Mouse (Mus musculus): Measurements from ENCODE around the gene Tmem216.

The Tmem216 gene

DNA sequence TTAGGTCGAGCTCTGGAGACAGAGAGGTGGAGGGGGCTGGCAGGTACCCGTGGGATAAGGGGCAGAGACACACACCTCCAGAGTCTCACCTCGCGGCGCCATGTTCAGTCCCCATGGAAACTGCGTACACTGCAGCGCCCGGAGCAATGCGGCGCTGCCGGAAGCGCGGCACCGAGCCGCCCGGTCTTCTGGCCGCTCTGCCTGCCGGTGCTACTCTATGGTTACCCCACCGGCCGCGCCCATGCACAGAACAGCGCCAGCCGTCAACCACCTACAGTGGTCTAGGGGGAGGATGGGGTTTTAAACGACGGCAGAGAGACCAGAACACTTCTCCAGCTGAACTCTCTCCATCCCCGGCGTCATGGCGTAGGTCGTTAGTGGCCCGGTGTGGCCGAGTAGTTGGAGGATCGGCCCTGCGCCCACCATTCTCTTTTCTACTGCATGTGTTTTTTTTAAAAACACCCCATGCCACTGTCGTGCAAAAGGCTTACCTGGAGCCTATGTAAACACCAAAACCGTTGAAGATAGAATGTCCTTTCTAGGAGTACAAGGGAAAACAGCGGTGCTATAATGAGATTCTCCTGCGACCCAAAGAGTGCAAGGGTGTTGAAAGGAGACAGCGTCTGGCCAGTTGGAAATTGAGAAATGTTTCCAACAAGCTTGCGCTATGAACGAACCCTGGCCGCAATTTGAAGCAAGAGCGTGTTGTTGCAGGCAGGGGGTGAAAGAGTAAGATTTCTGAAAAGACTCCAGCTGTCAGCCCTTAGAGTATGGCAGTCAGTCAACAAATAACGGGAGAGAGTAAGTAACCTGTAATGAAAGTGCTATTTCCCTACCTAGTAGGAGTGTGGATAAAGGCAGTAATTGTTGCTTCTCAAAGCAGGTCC is at the start of gene Tmem216:
Tmem216 (minus strand) TSS at position 615 of the 887 bp plus-strand sequence.
- DNase-seq (ENCODE audit: low read depth, low spot score): peak; percentile 90

DNA sequence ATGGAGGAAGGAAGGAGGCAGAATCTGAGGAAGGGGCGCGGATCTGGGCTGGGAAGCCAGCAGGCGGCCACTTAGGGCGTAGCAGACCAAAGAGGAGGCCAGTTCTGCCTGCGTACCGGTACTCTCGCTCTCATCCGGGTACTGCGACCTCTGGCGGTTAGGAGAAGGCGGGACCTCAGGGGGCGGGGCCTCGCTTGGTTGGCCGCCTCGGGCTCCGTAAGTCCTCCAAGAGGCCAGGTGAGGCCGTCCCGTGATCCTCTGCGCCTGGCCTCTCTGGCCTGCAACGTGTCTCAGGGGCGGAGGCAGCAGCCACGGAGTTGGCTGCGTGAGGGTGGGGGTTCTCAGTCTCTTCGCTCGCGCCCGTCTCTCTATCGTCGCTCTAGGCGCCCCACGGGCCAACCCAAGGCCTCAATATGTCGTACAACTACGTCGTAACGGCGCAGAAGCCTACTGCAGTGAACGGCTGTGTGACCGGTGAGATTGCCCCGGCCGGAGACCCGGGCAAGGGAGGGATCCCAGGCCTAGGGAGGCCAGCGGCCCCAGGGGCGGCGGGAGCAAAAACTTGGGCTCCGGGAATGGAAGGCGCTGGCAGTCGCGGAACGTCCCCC is 49.4 kb upstream of the Tmem216 start, which contains the start of the genes Ddb1 and Tkfc:
Ddb1 (plus strand) TSS at position 35 of the 608 bp plus-strand sequence.
Tkfc (minus strand) TSS at position 362 of the 608 bp plus-strand sequence.
- DNase-seq (ENCODE audit: low read depth, low spot score): peak; percentile 99

DNA sequence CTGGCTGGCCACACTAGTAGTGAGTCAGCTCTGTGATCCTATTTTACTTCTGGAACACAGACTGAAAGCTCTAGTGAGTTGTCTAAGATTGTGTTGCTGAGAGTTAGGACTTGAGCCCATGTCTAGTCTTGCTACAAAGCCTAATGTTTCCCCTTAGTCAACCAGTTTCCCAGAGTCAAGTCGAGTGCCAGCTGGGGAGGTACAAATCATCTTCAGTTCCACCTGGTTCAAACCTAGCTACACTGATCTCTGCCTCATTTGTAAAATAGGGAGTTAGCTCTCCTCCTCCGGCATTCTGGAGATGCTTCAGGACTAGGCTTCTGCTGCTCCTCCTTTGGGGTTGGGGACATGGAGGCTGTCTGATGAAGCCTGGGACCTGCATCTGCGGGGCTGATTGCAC is 48.5 kb upstream of the Tmem216 start:
- DNase-seq (ENCODE audit: low read depth, low spot score): no peak

DNA sequence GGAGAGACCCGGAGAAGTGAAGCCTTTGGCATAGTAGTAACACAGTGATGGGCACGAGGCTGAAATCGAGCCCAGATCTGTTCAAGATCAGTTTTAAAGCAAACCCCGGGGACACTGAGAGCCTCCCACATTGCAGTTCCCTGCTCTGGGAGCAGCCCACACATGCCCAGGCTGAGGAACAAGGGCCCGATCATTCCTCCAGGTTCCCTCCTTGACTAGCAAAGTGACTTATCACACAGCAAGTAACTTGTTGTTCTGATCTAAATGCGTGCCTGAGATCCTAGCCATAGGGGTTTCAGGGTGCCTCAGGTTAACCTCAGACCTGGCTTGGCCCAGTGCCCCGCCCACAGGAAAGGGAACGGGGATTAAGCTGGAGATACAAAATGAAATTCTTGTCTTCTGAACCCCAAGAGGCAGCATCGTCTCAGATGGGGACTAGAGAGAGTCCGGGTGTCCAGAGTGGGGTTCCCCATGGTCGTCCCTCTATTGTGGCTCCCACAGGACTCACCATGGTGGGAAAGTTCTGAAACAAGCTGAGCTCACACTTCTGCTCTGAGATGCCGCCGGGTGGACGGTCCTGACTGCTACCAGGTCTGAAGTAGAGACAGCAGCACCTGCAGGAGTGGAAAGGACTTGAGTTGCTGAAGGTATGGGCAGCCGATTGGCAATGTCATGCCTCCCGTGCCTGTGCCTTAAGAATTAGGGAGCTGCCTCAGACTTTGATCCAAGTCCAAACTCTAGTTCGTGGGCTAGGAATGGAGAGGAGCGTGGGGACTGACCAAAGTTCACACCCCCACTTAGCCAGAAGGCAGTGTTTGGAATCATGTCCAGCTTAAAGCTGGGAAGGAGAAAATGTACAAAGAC is 47.9 kb upstream of the Tmem216 start:
- peak; percentile 17 for DNase-seq (ENCODE audit: low read depth, low spot score)

DNA sequence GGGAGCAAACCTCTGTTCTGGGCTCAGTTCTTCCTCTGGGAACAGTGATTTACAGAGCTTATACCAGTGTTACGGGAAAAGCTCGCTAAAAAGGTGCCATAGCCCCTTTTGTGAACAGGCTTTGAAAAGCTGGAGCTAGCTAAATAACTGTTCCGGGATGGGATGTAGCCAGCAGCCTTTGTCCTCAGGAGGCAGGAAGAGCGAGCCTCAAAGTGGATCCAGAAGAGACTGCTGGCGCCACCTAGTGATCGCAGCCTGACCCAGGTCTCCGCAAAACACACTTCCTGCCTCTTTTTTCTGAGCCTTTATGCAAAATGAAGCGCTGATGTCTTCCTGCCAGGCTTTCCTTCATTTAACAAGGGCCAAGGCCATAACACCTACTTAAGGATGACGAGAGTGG is 46.7 kb upstream of the Tmem216 start:
- DNase-seq (ENCODE audit: low read depth, low spot score): peak; percentile 95

DNA sequence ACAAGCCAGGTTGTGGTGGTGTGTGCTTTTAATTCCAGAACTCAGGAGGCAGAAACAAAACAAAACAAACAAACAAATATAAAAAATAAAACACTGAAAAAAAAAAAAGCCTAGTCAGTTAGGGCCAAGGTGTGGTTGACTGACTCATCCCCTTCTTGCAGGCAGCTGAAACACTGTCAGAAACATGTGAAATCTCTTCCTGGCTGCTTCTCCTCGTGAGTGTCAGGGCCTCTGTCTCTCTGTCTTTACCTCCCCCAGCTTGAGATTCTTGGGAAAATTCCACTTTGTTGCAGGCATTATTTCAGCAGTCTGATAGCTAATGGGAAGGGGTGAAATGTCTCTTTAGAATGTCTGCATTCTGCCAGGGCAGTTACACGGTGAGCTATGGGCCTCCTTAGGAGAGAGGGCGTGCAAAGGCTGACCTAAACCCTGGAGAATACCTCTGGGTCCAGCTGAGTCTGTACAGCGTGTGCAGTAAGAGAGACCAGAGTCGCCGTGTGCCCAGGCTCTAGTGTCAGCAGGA is 46.3 kb upstream of the Tmem216 start:
- no peak for DNase-seq (ENCODE audit: low read depth, low spot score)

DNA sequence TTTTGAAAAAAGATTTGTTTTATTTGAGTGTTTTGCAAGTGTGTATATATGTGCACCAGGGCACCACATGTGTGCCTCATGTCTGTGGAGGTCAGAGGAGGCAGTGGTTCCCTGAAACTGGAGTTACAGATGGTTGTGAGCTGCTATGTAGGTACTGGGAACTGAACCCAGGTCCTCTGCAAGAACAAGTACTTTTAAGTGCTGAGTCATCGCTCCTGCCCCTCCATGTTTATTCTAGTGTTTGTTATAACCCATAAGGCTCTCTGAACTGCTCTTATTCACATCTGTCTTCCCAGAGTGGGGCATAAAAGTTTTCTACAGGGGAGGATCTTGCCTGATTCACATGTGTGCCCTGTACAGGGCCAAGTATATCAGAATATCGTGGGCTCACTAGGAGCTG is 43.6 kb upstream of the Tmem216 start:
- DNase-seq (ENCODE audit: low read depth, low spot score): no peak

DNA sequence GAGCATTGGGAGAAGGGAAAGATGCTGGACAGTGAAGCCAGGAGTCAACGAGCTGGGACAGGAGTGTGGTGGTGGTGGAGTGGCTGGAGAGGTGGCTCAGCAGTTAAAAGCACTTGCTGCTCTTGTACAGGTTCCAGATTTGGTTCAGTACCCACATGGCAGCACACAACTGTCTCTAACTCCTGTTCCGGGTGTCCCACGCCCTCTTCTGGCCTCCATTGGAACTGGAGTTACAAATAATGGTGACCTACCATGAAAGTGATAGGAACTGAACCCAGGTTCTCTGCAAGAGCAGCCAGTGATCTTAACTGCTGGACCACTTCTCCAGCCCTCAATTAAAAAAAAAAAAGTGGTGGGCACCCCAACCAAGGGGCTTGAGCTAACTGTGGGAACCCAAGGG is 42.1 kb upstream of the Tmem216 start:
- peak; percentile 55 for DNase-seq (ENCODE audit: low read depth, low spot score)

DNA sequence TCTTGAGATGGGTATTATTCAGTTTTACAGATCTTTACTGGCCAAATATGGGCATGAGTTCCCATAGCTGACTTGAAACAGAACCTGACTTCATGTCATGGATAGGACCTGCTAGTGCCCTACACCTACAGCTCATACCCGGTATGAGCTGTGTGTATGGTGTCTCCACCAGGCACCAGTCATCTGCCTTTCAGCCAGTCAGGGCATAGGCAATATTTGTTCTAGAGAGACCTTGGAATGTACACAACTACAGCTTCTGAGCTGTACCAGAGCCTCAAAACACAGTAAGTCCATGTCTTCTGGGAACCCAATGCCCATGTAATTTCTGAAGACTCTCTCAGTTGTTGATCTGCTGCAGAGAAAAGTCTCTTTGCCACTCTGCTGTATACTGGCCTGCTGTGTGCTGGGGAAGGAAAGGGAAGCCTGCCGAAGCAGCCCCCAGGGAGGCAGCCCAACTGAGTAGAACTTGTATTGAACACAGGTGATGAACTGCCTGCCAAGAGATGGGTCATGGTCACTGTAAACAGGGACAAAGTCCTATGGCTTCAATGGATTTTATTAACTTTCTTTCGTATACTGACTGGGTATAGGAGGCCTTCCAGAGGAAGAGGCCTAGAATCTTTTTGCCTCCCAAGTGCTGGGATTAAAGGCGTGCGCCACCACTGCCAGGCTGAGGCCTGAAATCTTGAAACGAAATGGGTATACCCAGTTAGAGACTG is 35.8 kb upstream of the Tmem216 start:
- DNase-seq (ENCODE audit: low read depth, low spot score): no peak

DNA sequence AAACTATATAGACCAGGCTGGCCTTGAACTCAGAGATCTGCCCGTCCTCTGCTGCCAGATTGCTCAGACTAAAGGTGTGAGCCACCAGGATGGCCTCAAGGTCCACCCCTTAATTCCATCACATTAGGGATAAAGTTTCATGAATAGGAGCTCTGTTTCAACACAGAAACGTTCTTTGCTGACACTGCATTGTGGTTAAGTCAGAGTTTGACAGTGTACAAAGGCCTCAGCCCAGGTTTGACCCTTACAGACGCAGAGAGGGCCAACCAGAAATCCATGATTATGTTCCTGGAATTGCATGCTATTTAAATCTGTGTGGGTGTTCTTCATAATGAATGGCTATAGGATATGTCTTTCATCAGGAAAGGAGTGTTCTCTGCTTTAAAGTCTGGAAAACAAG is 34.3 kb upstream of the Tmem216 start:
- no peak for DNase-seq (ENCODE audit: low read depth, low spot score)

DNA sequence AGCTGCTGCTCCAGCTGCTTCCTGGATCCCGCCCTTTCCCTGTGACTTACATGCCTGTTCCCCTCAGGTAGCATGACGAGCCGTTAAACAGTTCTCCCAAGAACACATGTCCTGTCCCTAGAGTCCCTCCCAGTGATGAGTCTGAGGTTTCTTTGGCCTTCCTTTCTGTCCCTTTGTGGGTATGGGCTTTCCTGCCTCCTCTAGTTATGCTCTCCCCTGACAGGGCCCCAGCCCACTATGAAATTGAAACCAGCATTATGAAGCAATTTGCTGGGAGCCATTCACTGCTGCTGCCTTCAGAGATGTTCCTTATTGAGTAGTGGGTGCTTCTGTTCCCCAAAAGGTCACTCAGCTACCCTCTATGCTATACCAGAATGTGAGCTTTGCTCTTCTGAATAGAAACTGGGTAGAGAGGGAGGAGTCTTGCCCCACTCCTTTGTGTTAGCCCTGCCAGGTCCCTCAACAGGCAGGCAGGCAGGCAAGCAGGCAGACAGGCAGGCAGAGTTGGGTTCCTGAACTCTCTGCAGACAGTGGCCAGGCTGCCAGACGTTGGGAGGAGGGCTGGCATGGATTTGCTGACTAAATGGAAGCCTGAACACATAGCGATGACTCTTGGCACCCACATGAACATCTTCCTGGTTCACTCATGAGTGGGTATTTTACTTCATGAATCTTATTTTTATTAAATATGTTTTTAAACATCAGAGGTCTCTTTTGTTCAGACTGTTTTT is 33.3 kb upstream of the Tmem216 start:
- DNase-seq (ENCODE audit: low read depth, low spot score): no peak

DNA sequence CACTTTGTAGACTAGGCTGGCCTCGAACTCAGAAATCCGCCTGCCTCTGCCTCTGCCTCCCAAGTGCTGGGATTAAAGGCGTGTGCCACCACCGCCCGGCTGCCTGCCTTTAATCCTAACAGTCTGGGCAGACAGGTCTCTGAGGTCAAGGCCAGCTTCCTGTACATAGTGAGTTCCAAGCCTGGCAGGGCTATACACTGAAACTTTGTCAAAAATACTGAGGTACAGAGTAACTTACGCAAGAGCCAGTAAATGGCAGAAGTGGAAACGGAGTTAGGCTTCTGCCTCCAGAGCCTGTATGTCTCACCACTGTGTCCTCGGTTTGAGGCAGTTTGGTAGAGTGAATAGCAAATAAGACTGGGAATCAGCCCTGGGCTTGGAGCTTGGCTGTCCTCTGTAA is 31.2 kb upstream of the Tmem216 start:
- no peak for DNase-seq (ENCODE audit: low read depth, low spot score)

DNA sequence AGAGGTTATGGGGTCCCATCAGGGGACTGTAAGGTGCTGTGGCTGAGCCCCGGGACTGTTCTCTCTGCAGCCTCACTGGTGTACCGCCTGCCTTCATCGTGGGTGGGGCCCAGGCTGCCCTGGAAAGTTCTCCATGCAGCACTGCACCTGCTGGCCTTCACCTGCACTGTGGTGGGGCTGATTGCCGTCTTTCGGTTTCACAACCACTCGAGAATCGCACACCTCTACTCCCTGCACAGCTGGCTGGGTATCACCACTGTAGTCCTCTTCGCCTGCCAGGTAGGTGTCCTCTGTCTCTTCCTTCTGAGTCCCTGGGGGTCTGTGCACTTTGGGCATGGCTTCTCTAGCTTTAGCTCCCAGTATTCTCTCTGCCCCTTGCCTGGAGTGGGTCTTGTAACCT is 29.1 kb upstream of the Tmem216 start:
- DNase-seq (ENCODE audit: low read depth, low spot score): no peak

DNA sequence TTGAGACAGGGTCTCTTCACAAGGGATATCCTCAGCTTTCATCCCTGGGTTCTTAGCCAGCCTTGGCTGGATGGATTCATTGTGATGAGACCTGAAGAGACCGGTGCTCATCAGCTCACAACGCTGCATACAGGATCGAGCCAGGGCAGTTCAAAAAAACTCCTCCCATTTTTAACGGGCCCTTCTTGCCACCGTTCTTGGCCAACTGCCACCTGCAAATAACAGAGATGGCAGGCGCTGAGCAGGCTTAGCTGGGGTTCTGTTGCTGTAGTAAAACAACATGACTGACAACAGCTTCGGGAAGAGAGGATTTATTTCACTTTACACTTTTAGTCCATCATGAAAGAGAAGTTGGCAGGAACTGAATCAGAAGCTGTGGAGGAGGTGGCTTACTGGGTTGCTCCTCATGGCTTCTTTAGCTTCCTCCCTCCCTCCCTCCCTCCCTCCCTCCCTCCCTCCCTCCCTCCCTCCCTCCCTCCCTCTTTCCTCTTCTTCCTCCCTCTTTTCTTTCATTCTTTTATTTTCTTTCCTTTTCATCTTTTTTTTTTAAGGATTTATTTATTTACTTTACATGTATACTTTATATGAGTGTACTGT is 27.6 kb upstream of the Tmem216 start:
- no peak for DNase-seq (ENCODE audit: low read depth, low spot score)

DNA sequence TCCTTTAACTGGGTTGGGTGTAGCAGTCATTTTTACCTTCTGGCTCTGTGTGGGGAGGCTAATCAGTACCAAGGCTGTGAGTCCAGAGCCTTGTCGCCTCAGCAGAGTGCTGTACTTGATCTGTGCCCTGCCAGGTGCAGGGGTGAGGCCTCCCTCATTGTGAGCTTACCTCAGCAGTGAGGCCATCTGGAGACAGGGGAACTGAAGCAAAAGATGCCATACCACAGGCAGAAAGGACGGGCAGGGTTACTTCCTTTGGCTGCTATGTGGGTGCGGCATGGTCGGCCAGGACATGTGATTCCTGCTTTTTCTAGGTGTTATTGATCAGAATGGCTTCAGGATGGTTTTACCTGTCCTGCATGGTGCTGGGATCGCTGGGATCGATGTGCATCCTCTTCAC is 25.9 kb upstream of the Tmem216 start:
- DNase-seq (ENCODE audit: low read depth, low spot score): no peak

DNA sequence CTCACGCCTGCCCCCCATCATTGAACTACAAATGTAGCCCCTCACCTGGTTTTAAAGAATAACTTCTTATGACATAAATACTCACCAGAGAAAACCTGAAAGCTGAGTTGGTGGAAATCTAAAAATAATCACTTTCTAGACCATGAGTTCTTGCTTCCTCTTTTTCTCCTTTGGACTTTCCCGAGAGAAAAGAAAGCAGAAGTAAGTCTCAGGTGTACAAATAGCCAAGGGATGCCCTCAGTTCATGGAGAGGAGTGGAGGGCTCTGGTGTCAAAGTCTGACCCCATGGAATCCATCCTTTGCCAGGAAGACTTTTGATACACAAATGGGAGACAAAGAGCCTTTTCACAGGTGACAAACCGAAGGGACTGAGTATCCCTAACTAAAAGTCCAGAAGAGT is 24.7 kb upstream of the Tmem216 start:
- DNase-seq (ENCODE audit: low read depth, low spot score): no peak

DNA sequence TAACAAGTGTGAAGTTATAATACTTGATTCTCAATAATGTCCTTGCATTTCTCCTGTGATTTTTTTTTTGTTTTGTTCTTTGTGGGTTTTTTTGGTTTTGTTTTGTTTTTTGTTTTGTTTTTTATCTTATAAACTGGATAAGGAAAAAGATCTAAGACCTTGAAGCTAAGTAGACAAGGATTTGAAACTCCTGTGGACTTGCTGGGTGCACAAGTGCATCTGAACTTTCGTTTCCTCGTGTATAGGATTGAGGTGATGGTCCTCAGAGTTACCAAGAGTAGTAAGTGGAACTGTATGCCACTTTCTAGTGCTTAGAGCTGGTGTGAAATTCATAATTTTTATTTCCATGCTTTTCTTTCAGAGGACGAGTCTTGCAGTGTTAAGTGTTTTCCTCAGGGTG is 24.1 kb upstream of the Tmem216 start:
- no peak for DNase-seq (ENCODE audit: low read depth, low spot score)

DNA sequence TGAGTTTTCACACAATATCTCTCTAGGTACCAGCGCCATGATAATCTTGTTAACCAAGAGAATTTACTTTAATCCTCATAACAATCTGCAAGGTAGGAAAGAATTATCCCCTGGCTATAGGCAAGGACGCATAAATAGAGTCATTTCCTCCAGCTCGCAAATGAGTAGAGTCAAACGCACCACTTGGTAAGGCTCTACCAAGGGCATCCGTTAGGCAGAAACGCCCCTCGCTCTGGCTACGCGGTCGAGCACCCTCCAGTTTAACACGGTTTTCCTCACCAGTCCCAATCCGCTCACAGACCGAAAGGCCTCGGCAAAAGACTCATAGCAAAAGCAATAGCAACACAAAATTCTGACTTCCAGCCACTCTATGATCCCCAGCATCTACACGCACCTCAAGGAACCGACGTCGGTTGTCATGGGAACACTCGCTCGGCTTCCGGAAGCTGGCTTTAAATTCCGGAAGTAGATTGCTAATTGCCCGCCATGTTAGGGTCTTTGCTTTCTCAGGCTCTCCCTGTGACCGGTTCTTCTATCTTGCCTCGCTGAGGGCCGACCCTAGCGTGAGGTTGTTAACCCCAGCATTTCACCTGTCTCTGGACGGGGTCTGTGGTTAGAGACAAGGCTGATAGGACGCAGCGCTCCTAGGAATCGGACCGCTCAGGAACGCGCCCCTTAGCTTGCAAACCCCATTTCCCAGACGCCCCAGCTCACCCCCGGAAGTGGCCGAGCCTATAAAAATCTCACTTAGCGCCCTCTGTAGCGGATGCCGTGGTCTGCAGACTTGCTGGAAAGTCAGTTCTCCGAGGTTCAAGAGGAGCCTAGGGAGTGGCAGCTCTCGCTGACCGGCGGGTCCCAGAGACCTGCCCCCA is 20.9 kb upstream of the Tmem216 start, which contains the start of the genes Cyb561a3 and Tmem138:
Cyb561a3 (plus strand) TSS at position 483 of the 872 bp plus-strand sequence.
Tmem138 (minus strand) TSS at position 673 of the 872 bp plus-strand sequence.
- DNase-seq (ENCODE audit: low read depth, low spot score): peak; percentile 96

DNA sequence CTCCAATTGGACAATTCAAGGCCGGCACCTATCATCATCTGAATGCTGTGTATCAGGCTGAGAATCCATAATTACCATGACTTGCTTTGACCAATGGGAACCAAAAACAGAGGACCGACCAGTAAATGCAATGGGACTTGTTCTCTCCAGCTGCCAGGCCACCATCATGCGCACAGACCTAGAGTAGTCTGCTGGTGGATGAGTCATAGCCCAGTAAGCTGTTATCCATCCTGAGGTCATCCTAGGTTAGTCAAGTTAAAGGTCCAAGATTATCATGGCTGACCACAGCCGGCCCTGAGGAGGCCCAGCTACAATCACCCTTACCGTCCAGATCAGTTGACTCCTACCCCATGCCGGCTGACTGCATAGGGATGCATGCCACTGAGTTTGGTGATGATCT is 13.6 kb upstream of the Tmem216 start:
- DNase-seq (ENCODE audit: low read depth, low spot score): no peak
